Mouse (Mus musculus) forelimb bud, embryonic 11.5 days (tissue): ENCODE measurements at regions not wholly inside any gene's neighbourhood (a gene's known extent, or its start where the extent isn't known, plus 50 kb on each side); places are given as distances from the start of the nearest gene placed in this dataset.

ENCODE experiments used
- DNase-seq: peaks from one replicate; pipeline ENCODE4 v3.0.0-alpha.2; 2012; ENCODE audit warnings: low read depth, low spot score

DNA sequence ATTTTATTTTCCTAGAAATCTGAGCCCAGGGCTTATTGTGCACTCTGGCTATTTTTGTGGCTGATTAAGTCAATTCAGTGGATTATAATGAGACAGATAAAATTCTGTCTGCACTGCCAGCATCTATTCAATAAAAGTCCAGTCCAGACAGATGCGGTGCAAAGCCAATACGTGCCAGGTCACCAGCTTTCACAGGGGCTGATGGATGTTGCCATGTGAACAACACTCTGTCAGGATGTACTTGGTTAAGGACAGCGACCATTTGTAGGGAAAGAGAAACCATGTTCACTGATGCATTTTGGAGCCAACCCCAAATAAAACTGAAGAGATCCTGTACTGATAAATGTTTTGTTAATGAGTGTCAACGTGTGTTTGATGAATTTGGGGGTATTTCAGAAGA is 285.0 kb upstream of the Gnpda2 start:
- no peak for DNase-seq

DNA sequence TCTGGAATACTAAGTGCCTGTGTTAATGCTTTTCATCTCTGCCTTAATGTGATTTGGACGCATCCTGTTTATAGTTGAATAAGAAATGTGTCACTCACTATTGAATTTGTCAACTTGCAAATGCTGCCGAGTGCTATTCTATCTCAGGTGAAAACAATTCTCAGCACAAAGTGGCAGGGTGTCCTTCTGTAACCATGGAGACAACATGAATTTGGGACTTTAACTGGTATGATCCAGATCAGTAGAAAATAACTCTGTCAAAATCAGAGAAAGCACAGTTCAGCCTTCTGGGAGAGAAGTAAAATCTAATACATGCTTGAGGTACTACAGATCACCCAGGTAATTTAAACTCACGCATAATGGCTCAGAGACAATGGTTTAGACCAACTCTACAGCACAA is 270.9 kb upstream of the Gnpda2 start:
- no peak for DNase-seq

DNA sequence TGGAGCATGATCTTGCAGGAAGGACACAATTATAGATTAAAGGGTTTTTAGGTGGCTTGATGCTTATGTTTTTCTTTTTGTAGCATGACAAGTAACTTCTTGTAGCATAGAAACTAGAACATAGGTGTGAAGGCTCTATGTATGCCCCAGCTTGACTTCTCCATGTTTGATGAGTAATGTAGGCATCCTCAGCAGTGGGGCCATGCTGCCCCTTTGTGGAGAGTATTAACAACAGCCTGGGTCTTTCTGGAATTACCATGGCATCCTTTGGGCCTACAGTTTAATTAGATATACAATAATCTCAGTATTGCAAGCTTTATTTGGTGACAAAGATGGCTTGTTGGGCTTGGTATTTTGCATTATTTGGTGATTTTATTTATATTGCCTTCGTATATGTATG is 252.7 kb upstream of the Gnpda2 start:
- no peak for DNase-seq

DNA sequence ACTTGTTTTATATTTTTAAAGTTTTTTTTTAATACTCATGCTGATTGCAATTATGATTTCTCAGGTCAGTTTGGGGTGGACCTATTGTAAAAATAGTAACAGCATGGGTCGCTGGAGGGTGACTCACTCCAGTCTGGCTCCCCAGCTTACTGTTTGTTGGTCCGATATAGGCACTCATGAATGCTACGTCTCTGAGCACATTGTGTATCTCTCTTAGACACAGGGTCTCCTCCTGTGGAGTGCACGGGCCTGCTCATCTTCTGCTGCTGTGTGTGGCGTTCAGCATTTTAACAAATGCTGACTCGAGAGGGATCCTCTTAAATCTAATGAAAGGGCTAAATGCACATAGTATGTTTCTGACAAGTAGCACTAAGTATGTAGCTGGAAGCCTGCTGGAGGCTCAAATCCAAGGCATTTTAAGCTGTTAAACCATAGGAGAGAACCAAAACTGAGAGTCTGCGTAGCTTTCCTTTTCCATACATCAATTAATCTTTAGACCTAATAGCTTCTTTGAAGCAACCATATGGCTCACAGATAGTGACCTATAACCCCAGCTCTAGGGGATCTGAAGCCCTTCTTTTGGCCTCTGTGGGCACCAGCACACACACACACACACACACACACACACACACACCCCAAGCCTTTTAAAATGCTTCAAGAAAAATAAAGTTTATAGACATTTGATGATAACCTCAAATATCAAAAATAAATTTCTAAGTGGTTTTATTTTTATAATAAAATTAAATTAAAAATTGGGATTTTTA is 246.0 kb upstream of the Gnpda2 start:
- no peak for DNase-seq

DNA sequence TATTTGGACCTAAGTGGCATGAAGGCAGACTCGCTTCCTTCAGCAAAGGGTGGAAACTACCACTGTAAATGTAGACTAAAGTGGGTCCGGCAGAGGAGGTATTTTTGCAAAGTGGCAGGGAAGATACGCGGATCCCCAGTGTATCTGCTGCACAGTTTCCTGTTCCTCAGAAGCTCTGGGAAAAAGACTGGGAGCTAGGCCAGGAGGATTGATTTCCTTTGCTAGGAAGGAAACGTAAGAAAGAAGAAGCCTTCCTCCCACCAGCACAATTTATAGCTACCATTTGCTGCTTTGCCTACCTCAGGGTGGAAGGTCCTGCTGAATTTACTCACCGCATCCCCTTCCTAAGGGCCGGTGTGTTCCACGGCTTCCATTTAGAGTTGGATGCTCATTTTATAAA is 244.2 kb upstream of the Gnpda2 start:
- DNase-seq = no peak

DNA sequence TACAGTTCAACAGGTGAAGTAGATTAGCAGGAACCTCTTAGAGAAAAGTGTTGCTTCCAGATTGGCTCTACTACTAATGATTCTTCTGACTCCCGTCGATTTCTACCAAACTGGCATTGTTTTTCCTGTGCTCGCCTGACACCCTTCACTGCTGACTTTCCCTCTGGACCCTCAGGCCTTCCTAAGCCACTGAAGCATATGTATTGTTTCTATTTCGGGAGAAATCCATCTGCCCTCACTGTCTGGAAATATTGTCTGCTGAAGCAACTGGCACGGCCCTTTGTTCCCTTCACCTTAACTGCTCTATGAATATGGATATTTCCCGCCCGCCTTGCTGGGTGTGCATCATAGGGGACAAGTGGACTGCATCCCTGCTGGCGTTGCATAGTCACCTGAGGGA is 243.0 kb upstream of the Gnpda2 start:
- no peak for DNase-seq

DNA sequence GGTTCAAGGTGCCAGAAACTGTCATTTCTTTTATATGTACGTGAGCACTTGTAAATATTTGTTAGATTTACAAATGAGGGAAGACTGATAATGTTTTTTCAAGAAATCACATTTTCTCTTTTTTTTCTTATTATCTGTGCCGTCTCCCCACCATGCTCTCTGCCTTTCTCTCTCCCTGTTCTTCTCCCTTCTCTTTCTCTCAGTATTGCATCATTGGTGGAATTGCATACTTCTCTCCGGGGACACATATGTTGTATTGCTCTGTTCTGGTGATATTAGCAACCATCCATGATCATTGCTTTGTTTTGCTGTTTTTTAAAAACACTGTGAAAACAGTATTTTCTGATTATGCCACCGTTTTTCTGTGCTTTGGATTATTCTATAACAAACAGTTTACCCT is 225.6 kb upstream of the Gnpda2 start:
- no peak for DNase-seq

DNA sequence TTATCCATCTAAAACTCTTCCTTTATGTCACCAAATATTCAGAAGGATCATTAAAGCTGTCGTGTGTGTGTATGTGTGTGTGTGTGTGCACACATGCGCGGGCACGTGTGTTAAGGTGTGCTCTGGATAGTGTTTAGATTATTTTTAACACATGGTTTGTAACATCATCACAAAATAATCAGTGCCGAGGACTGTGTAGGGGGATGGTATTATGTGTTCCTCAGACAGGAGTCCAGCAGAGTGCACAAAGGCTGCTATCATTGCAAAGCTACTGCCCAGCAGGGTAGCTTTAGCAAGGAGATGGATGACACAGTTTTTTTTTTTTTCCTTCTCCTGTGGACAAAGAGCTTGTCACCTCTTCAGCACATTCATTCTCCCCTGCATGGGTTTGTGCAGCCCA is 224.9 kb upstream of the Gnpda2 start:
- DNase-seq = no peak

DNA sequence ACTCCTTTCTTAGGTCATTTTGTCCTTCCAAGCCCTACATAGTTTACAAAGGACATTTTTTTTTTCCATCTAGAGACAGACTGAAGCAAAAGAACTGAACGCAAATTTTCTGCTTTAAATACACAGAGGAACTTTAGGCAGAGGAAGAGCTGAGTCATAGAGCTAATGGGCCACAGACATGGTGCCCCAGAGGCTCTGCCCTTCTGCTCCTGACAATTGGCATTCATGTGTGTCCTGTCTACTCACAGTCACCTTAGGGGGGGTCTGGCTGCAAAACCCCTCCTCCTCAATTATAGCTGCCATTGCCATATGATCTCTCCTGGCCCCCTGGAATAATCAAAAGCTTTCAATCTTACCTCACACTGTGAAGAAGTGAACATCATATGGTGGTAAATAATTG is 223.2 kb upstream of the Gnpda2 start:
- DNase-seq = no peak

DNA sequence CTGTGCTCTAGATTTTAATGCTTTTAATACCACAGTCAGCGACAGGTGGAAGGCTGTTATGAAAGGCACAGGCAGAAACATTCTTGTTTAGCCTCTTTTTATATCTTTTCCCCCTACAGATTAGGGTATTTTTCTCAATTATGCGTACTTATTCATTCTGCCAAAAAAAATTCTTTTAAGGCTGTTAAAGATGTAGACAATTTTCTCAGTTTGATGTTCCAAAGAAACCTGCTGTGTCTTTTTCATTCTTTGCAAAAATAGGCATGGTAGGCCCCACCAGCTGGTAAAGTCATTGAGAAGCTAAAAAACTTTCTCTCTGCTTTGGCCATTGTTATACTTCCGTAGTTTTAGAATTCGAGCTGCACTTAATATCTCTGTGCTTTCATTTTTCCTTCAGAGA is 210.5 kb upstream of the Gnpda2 start:
- no peak for DNase-seq

DNA sequence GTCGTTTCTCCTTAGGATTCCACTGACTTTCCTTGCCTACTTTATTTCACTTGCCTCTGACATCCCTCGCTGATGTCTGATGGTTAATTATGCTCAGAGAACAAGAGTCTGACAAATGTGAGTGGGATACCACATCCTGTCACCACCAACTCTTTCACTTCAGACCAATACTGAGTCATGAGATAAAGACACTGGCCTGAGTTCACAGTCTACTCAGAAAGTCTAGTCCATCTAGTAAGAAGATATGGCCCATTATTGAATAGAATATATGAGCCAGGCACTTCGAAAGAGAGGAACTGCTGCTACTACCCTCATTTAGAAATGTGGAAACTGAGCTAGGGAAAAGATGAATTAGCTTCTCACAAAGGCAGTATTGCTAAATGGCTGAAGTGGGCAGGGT is 210.0 kb upstream of the Gnpda2 start:
- no peak for DNase-seq

DNA sequence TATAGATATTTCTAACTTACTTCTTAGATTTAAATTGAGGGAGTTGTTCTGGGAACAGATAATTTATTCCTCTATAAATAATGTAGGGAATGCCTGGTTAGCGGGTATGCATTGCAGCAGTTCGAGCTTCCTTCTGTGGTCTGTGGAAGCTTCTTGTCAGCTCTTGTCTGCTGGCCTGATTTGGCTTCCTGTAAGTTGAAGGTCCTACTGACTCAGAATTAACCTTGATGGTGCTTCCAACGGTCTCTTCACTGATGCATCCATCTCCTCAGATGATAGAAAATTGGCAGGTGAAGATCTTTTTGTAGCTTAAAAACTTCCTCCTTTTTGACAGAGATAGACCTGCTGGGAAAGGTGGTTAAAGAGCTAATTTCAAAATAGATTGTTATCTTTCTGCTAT is 203.2 kb upstream of the Gnpda2 start:
- no peak for DNase-seq

DNA sequence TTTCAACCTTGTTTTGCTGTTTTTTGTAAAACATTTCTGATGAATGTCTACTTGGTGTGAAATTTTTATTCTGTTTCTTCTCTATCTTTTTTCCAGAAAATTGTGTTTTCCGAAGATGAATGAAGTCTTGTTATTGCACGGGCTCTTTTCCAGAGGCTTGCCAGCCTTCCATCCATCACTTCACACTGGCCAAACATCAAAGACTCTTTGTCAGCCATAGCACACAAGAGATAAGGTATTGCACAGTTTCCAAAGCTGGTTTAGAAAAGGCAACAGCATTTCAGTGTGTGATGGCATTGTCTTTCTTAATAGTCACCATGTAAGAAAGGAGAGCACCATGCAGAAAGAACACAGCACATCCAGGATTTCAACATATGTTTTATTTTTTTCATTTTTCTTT is 202.5 kb upstream of the Gnpda2 start:
- DNase-seq = no peak

DNA sequence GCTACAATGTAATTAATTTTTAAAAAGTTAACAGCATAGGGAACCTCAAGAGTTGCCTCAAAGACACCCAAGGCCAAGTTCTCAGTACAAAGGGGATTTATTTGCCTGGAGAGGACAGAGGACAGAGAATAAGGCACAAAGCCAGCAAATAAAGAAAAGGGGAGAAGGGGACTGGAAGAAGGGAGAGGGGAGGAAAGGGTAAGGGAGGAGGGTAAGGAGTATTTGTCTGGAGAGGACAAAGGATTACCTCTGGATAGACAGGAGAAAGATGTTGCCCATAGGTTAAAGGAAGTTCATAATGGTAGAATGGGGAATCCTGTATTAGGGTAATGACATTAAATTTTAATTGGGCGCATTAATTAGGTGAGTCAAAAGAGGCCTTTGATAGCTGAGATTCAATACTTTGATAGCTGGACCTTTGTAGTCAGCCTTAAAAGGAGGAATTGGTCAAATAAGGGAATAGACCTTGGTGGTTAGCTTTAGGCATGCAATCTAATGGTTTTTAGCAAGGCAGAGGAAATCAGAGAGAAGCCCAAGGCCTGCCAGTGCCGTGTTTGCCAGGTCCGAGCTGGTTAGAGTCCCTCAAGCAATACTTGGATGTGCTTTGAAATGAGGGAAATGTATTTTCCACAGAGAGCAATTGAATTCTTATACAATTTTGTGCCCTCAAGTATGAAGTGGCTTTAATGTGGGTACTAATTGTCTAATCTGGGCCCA is 164.8 kb upstream of the Gnpda2 start:
- DNase-seq = no peak

DNA sequence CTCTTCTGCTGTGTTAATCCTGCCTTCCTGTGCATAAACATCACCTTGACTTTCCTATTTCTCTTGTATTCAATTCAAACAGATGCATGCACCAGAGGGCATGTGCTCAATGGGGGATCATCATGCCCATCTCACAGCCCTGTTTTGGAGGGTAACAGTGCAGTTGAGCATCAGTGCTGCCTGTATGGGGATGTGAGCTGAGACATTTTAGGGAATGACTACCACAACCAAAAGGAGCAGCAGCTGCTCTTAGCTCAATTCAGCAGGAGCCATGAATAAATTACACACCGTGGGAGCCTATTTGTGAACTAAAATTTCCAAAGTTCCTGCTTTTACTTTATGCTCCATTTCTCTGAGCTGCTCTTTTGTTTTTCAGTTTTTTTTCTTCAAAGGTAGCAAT is 164.2 kb upstream of the Gnpda2 start:
- DNase-seq = no peak

DNA sequence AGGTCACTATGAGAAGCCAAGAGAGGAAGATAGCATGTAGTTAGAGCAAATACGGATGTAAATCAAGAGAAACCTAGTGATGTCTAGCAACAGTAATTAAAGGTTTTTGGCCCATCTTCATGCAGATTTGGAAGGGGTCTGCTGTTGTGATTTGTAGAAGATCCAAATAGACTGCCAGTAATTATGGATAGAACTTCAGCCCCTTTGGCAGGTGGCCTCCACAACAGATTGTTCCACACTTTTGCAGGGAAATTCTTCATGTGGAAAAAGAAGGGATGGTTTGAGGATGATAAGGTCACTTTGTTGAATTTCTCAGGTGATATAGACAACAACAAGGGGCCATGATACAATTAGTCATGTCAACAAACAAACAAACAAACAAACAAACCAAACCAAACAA is 148.4 kb upstream of the Gnpda2 start:
- no peak for DNase-seq

DNA sequence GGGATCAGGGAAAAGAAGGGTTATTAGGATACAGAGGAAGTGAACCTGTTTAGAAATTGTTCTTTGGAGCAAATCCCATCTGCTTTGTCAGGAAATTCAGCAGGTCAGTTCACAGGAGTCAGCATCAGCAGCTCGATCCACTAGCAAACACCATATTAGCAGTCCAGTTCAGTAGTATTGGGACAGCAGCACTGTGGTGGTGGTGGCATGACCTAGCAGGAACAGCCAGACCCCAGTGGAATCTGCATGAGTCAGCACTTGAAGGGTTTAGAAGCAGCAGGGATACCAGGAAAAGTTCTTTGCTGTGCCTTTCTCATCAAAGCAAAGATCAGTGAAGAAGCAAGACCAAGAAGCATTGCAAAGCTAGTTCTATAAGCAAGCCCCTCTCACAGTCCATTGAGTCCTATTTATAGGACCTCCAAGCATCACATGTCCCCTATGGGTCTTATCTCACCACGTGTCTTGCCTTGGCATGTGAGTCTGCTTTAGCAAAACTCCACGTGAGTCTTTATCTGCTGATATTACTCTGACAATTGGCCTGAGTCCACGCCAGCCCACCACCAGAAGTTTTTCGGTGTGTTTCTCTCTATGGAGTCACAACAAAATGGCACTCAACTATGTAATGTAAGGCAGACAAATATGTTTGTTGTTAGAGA is 129.3 kb upstream of the Gnpda2 start:
- DNase-seq = no peak

DNA sequence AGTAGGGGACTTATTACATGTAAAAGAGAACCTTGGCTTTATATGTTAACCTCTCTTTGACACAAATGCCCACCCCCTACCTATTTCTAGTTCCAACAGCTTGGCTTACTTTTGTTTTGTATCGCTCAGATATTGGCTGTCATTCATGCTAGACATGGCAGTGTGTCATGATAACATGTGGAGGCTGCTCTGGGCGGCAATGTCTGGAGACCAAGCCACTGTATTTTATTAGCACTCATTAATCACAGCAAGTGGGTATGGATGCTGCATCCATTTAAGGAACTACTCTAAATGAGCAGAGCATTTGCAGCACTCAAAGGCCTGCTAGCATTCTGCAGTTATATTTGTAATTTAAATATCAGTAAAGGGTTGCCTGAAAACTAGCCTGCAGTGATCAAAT is 123.9 kb upstream of the Gnpda2 start:
- no peak for DNase-seq

DNA sequence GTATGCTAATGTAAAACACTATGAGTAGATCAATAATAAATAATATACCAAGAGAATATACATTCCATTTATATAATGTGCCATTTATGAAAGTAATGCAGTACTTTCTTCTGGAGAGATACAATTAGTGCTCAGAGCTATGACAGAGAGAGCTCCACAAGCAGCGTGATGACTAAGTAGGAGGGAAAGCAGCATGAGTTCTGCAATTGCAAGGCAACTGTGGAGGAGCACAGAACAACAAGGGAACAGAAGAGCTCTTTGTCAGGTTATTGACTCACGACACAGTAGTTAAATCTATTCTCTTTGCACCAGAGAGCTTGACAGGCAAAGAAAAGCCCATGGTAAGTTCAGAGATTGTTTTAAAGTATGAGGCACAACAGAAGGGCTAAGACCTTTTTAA is 115.0 kb upstream of the Gnpda2 start:
- no peak for DNase-seq

DNA sequence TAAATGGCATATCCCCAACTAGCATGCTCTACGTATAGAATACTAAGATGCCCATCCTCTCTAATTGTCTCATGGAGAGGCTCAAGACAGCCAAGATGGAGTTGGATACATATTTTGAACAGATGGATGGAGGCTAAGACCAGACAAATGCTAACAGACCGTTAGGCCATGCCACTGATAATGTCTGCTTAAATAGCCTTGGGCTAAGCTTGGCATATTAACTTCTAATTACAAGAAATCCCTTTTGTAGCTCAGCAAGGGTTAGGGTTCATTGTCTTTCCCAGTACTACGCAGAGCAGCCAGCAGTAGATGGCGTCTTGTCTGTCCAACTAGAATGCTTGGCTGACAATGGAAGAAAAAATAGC is 113.0 kb upstream of the Gnpda2 start:
- DNase-seq = no peak

DNA sequence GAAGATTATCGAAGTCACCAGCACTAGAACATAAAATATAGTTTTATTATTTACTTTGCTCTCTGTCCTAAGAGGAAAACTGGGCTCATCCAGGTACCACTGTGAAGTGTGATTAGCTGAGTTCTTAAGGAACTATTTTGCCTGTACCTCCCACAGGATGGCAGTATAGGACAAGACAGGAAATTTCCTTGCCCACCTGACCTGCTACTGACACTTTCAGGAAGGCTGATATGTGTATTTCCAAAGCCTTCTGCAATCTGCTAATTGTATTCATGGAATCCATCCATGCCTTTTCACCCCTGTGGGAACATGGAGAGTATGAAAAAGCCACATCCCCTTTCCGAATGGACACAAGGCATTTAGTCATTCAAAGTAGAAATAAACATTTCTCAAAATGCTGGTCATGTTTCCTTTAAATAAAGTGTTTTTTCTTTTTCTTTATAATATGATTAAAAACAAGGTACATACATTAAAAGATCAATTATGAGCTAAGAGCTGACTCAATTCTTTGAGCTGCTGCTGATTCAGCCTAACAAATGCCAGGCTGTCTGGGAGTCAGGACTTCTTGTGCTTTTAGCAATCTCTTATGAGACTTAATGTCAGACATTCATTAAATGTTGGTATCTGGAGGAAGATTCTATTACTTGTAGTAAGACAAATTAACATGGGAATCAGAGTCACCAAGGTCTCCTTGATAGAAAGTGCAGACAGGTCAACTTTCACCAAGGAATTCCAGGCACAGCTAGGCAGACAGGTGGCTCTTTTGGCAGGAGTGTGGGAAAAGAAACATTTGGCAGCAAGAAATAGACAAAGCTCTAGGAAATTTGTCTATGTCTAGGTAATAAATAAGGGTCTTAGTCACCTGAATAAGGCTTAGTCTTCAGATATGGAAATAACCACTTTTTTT is 112.4 kb upstream of the Gnpda2 start:
- peak; percentile 34 for DNase-seq

DNA sequence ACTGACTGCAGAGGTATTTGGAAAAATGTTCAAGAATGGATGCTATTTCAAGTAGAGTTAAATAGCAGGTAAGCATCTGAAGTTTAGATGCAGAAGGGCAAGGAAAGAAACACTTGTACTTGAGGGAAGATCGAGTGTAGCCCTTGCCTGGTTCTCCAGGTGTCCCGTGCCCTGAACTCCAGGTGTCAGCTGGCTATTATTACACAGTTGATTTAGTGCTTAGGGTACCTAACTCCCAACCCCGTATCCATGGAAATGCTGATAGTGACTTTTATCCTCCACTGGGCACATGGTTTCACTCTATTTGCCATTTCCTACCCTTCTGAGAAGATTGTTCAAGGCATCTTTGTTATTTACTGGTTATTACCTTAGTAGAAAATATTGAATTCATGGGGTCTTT is 86.6 kb upstream of the Gnpda2 start:
- DNase-seq = peak; percentile 48
